Mouse (Mus musculus) CH12.LX (cell line): ENCODE results near the gene Klrb1b.

Experiments
- CTCF ChIP-seq, 2 experiments: IDR thresholded peaks in 1 of 2; conservative IDR thresholded peaks in 1 of 2; 2 replicates each; pipeline ENCODE4 v1.5.1; 2011 to 2012; ENCODE audit warnings: low read depth in 2 of 2, low read length in 2 of 2, improper control_type of control experiment in 1 of 2, inconsistent platforms in 1 of 2, mild to moderate bottlenecking in 1 of 2, moderate library complexity in 1 of 2
- JUND ChIP-seq: conservative IDR thresholded peaks from 2 replicates; pipeline ENCODE4 v1.6.1; 2011; ENCODE audit warnings: low read depth, low read length, improper control_type of control experiment

DNA sequence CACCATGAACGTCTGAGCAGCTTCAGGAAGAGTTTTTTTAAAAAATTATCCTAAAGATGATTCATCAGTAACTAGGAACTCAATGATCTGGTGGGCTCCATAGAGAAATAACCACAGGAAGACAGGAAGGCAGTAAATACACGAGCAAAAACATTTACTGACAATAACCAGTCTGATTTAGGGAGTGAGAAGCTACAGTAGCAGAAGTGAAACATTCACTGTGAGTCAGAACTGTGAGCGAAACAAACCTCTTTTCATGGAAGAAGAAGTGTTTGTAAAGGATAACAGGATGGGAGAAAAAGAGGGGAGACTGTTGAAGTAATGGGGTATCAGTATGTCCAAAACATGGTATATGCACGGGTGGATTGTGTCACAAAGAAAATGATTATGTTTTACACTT is 3.7 kb upstream of the Klrb1b start:
- TF ChIP-seq JUND (peak; percentile 31; the same call in 1 of the 2 replicates), CTCF (conservative IDR thresholded peaks at IDR 0.05 in 1 of 2, IDR thresholded peaks at IDR 0.05 in 1 of 2; ENCODE audit: low read depth in 2 of 2, low read length in 2 of 2) (no peak)
